Mouse (Mus musculus) urinary bladder, postnatal 14 days (tissue): ENCODE measurements at regions not wholly inside any gene's neighbourhood (a gene's known extent, or its start where the extent isn't known, plus 50 kb on each side); places are given as distances from the start of the nearest gene placed in this dataset.
A peak's percentile ranks its signal among the peaks of the same experiment; 100 is the strongest.

ENCODE experiments used
- DNase-seq: peaks from one replicate; pipeline ENCODE4 v3.0.0; 2021; ENCODE audit warnings: low spot score

DNA sequence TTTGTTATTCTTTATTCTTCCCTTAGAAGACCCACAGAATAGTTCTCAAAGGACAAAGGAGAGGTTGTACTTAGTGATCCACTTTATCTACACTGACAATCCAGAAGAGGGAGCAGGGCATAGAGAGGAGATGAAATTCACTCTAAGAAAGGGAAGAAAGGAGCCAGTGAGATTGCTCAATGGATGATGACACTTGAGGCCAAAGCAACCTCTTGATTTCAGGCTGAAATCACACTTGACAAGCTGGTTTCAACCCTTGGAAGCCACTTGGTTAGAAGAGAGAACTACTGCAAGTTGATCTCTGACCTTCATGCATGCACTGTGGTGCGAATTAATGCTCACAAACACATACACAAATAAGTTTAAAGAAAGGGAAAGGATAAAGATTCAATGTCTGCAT lies 66.5 kb downstream of the Ccnl1 start:
- no peak for DNase-seq

GRCm38 (mm10) chr3:65891139-65891538 lies 66.9 kb downstream of the Ccnl1 start:
- no peak for DNase-seq

GRCm38 (mm10) chr3:65888921-65889320 lies 69.1 kb downstream of the Ccnl1 start:
- DNase-seq = no peak

DNA sequence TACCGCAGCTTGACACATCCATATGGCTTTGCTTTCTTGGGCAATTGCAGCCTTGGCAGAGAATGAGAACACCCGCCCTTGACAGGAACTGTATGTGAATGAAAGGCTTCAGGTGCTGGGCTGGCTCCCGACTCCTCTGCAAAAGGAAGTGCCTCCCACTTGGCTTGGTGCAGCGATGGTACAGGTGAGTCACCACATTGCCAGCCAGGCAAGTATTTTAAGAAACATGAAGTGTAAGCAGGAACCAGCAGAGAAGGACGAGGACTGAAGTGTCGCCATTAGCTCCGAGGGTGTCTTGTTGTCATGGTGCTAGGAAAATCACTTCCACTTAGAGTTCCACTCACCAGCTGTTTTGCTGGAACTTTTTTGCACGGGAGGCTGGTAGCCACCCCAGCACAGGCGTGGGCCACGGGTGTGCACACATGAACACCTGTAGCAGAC lies 73.5 kb downstream of the Ccnl1 start:
- DNase-seq = peak; percentile 47

GRCm38 (mm10) chr3:65882123-65882522 lies 75.9 kb downstream of the Ccnl1 start:
- no peak for DNase-seq
